Mouse (Mus musculus) C2C12 (cell line): ENCODE results near the gene Zfp981.

Source experiments
- CTCF ChIP-seq: IDR thresholded peaks from one replicate; pipeline ENCODE4 v1.5.1; 2011; ENCODE audit not compliant: control insufficient read depth, insufficient read depth, insufficient read length
- MAX ChIP-seq: IDR thresholded peaks from one replicate; pipeline ENCODE4 v1.6.1; 2011; ENCODE audit warnings: mild to moderate bottlenecking, control low read depth
- MYOD1 ChIP-seq: IDR thresholded peaks from one replicate; pipeline ENCODE4 v1.6.1; 2011; ENCODE audit warnings: low read depth; ENCODE audit not compliant: control insufficient read depth, insufficient read length
- MYOG ChIP-seq: IDR thresholded peaks from one replicate; pipeline ENCODE4 v1.6.1; 2011; ENCODE audit not compliant: control insufficient read depth, insufficient read length; ENCODE audit errors: extremely low read depth
- USF1 ChIP-seq: IDR thresholded peaks from one replicate; pipeline ENCODE4 v1.6.1; 2011; ENCODE audit warnings: low read depth, mild to moderate bottlenecking, control low read depth, moderate library complexity

GRCm38 (mm10) chr4:146492851-146493250 is 9.0 kb upstream of the Zfp981 start:
- TF ChIP-seq CTCF, result no peak
- TF ChIP-seq MYOD1, result no peak
- TF ChIP-seq MAX, result no peak
- TF ChIP-seq USF1, result no peak
- TF ChIP-seq MYOG, result no peak
